In the genomic region with DNA sequence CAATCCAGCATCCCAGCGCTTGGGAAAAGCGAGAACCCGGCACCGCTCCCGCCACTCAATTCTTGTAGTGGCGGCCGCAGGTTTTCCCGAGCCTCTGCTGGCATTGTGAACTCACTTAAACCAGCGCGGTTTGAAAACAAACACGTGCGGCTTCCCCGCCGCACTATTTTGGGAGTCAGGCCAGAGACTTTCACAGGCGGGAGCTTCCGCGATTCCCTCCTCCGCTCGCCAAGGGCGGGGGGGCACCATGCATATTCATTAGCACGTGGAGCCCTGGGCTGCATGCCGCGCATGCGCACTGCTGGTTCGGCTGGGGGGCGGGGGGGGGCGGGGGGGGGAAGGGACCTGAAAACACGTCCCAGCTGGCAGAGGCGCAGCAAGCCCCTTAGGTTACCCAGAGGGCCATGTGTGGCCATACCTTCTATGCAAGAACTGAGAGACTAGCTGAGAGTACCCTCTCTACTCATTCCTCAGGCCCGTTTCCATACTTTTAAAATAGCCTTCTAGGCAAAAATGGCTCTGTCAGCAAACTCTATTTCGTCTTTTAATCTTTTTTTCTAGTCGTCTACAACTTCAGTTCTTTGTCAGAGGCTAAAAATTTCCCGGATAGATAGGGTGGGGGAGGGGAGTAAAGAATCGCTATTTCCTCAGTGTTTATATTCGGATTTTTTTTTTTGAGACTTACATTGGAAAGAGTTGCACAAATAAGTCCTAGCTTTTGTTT, we compare ENCODE assay signal across 8 mouse cellular contexts. TPM values are rescaled to one million over a fixed set of nuclear protein-coding genes. Genes with fewer than 3 reads are reported as not detected.
DNase-seq lines count a peak whose midpoint lies in the region; ATAC-seq lines count a peak whose summit lies in the region.

No protein-coding gene starts in this region.

- no peak overlapping the region for H3K27ac ChIP-seq in lung, embryonic 16.5 days (ENCODE audit: low read length)
- peak overlapping the region; percentile 71 for H3K27ac ChIP-seq in hindbrain, embryonic 12.5 days
- peak overlapping the region; percentile 64 for H3K27ac ChIP-seq in midbrain, embryonic 15.5 days

- no peaks in the 10 kb centered on the region for H3K36me3 ChIP-seq in lung, embryonic 16.5 days (ENCODE audit: control insufficient read depth, insufficient read depth, low read length)
- no peaks in the 10 kb centered on the region for H3K36me3 ChIP-seq in hindbrain, embryonic 12.5 days
- H3K36me3 ChIP-seq in midbrain, embryonic 15.5 days (replicated peaks): no peaks in the 10 kb centered on the region

- H3K9me3 ChIP-seq in lung, embryonic 16.5 days (ENCODE audit: control insufficient read depth, low read length): no peaks in the 10 kb centered on the region
- no peaks in the 10 kb centered on the region for H3K9me3 ChIP-seq in hindbrain, embryonic 12.5 days (replicated peaks)
- no peaks in the 10 kb centered on the region for H3K9me3 ChIP-seq in midbrain, embryonic 15.5 days

- H3K4me3 ChIP-seq in lung, embryonic 16.5 days (ENCODE audit: low read length): peak overlapping the region; percentile 23; the same call in 1 of the 2 replicates
- peak overlapping the region; percentile 27 for H3K4me3 ChIP-seq in hindbrain, embryonic 12.5 days
- H3K4me3 ChIP-seq in midbrain, embryonic 15.5 days: peak overlapping the region; percentile 32

- peak overlapping the region; percentile 43 for H3K4me2 ChIP-seq in lung, embryonic 16.5 days (ENCODE audit: low read depth, low read length)
- H3K4me2 ChIP-seq in hindbrain, embryonic 12.5 days (replicated peaks): peak overlapping the region; percentile 53
- H3K4me2 ChIP-seq in midbrain, embryonic 15.5 days: peak overlapping the region; percentile 52

- no peak overlapping the region for H3K9ac ChIP-seq in lung, embryonic 16.5 days (ENCODE audit: low read length)
- H3K9ac ChIP-seq in hindbrain, embryonic 12.5 days: peak overlapping the region; percentile 48
- no peak overlapping the region for H3K9ac ChIP-seq in midbrain, embryonic 15.5 days

- no peak for DNase-seq in lung, adult 18-20 months
- DNase-seq in cerebellum, postnatal 36 days: peak; percentile 93 to 95
- DNase-seq in adrenal gland, adult 2 months: no peak
- DNase-seq in adrenal gland, postnatal 10 days: no peak

- WGBS in lung, embryonic 16.5 days: under 1% methylated on average over 33 of the region's 35 CpGs
- under 1% methylated on average over 35 of the region's 35 CpGs for WGBS in hindbrain, embryonic 12.5 days
- under 1% methylated on average over 32 of the region's 35 CpGs for WGBS in midbrain, embryonic 15.5 days

- ATAC-seq in lung, embryonic 16.5 days (ENCODE audit: low read depth): no peak
- ATAC-seq in hindbrain, embryonic 12.5 days (ENCODE audit: low FRiP score): peak; percentile 86
- peak; percentile 78 for ATAC-seq in midbrain, embryonic 15.5 days (replicated peaks)
- ATAC-seq in activated CD4-positive, CD25-positive, alpha-beta regulatory T cell, adult 4 months: no peak

- peaks cover 84% of the 10 kb centered on the region for H3K27me3 ChIP-seq in lung, embryonic 16.5 days (ENCODE audit: control insufficient read depth, insufficient read depth, low read depth, low read length)
- peaks cover 70% of the 10 kb centered on the region for H3K27me3 ChIP-seq in hindbrain, embryonic 12.5 days
- H3K27me3 ChIP-seq in midbrain, embryonic 15.5 days (replicated peaks): peaks cover 53% of the 10 kb centered on the region

- peaks cover 4% of the 10 kb centered on the region; the same call in 1 of the 2 replicates for H3K4me1 ChIP-seq in lung, embryonic 16.5 days (replicated peaks; ENCODE audit: control insufficient read depth, insufficient read depth, low read length)
- peaks cover 16% of the 10 kb centered on the region; the same call in 1 of the 2 replicates for H3K4me1 ChIP-seq in hindbrain, embryonic 12.5 days
- H3K4me1 ChIP-seq in midbrain, embryonic 15.5 days: peaks cover 11% of the 10 kb centered on the region; the same call in 1 of the 2 replicates

RNA-seq across cellular contexts. Expression of a gene that starts 6.4 kb away (rescaled TPM):
- polyA plus RNA-seq in lung, embryonic 16.5 days (2015; fragmentation: Nextera tagmentation; extraction: Ambion mirVana): 0.08 TPM in 1 of 2 replicates, not detected in the other
- 54.0 and 55.0 TPM in 2 replicates for polyA plus RNA-seq in hindbrain, embryonic 12.5 days (2016; fragmentation: Nextera tagmentation; extraction: Ambion mirVana)
- polyA plus RNA-seq in midbrain, embryonic 15.5 days (2015; fragmentation: Nextera tagmentation; extraction: Ambion mirVana): 53.1 and 59.1 TPM in 2 replicates
- not detected for total RNA-seq in adrenal gland, adult 2 months (2021)
- not detected in 2 replicates for polyA plus RNA-seq in adrenal gland, adult 2 months (2012; rRNA removed)
- polyA plus RNA-seq in activated CD4-positive, CD25-positive, alpha-beta regulatory T cell, adult 4 months (2017; shearing (Covaris generic)): not detected
- not detected for total RNA-seq in adrenal gland, postnatal 10 days (2021)

RNA-seq across cellular contexts. Expression of a gene that starts 9.8 kb away (rescaled TPM):
- 0.09 TPM in 1 of 2 replicates, not detected in the other for polyA plus RNA-seq in lung, embryonic 16.5 days (2015; fragmentation: Nextera tagmentation; extraction: Ambion mirVana)
- 17.0 and 17.9 TPM in 2 replicates for polyA plus RNA-seq in hindbrain, embryonic 12.5 days (2016; fragmentation: Nextera tagmentation; extraction: Ambion mirVana)
- polyA plus RNA-seq in midbrain, embryonic 15.5 days (2015; fragmentation: Nextera tagmentation; extraction: Ambion mirVana): 10.0 and 11.6 TPM in 2 replicates
- not detected for total RNA-seq in adrenal gland, adult 2 months (2021)
- 0.08 TPM in 1 of 2 replicates, not detected in the other for polyA plus RNA-seq in adrenal gland, adult 2 months (2012; rRNA removed)
- polyA plus RNA-seq in activated CD4-positive, CD25-positive, alpha-beta regulatory T cell, adult 4 months (2017; shearing (Covaris generic)): not detected
- under 1 TPM; 0.18 to 0.51 TPM for total RNA-seq in adrenal gland, postnatal 10 days (2021)

Comparison
In these comparisons a context has a peak if more than half of its experiments do, and no peak if none do; other contexts are left out.
1. ATAC-seq: peak in hindbrain, embryonic 12.5 days (single experiment) and midbrain, embryonic 15.5 days (single experiment); none in lung, embryonic 16.5 days (single experiment) and activated CD4-positive, CD25-positive, alpha-beta regulatory T cell, adult 4 months (single experiment).
2. DNase-seq: peak in cerebellum, postnatal 36 days (2 of 2); none in lung, adult 18-20 months (0 of 2), adrenal gland, adult 2 months (single experiment) and adrenal gland, postnatal 10 days (single experiment).
3. RNA of a gene that starts 6.4 kb away (polyA plus RNA-seq): 53.1 to 59.1 TPM in midbrain, embryonic 15.5 days and 54.0 to 55.0 TPM in hindbrain, embryonic 12.5 days; 0.08 TPM in lung, embryonic 16.5 days, not detected in adrenal gland, adult 2 months and not detected in activated CD4-positive, CD25-positive, alpha-beta regulatory T cell, adult 4 months; every median in the first group is over 10 times any median in the second.
4. RNA of a gene that starts 9.8 kb away (polyA plus RNA-seq): 17.0 to 17.9 TPM in hindbrain, embryonic 12.5 days and 10.0 to 11.6 TPM in midbrain, embryonic 15.5 days; 0.08 TPM in adrenal gland, adult 2 months, 0.09 TPM in lung, embryonic 16.5 days and not detected in activated CD4-positive, CD25-positive, alpha-beta regulatory T cell, adult 4 months; every median in the first group is over 10 times any median in the second.
5. Peak in every context shown above with its lines, with median percentiles within 50 percentile points of each other: H3K4me2 ChIP-seq and H3K4me3 ChIP-seq.